Mouse (Mus musculus): Measurements from ENCODE around the gene Mmrn1. TPM values are rescaled to one million over a fixed set of nuclear protein-coding genes. Genes with fewer than 3 reads are reported as not detected.

The Mmrn1 gene
- 0.70 and 0.95 TPM in 2 replicates for total RNA-seq (2023)

DNA sequence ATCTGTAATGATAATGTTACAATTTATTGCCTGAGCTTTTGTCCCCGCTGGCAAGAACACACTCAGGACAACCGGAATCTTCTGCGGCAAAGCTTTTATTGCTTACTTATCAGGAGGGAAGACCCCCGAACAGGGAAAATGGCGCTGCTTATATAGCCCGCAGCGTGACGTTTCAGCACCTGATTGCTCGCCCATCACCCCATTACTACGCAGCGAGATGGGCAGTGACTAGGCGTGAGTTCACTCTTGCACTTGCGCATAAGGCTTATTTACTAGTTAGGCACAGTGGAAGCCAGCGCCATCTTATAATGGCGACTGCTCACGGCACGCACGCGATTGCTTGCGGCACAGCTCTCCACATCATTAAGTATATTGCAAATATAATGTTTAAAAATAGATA is at the start of gene Mmrn1:
Gene Mmrn1, plus strand, starts transcription at position 301 of the 400 bp plus-strand sequence.

Other genes starting within 250 kb of the Mmrn1 start
- 0.85 and 1.00 TPM in 2 replicates for gene Snca, start 95.1 kb upstream of the Mmrn1 start, total RNA-seq (2023)

All from neutrophil, adult 65 days (primary cell).